Mouse (Mus musculus): ENCODE measurements around the gene Krt80.

GRCm38 (mm10) chr15:101306459-101306858 lies 63.5 kb downstream of the Krt80 start:
- TF ChIP-seq POLR2A (IDR thresholded peaks at IDR 0.05; ENCODE audit: control insufficient read depth, extremely low read depth, insufficient read depth, low read length, poor library complexity) (no peak), CTCF (IDR thresholded peaks at IDR 0.05; ENCODE audit: borderline replicate concordance, control insufficient read depth, extremely low read depth, insufficient read depth, low read length, poor library complexity) (no peak)

Data from thymus, adult 2 months (tissue).